Mouse (Mus musculus) lung, postnatal 10 days (tissue): ENCODE results near the gene Kif5c.
A peak's percentile ranks its signal among the peaks of the same experiment; 100 is the strongest.

Source experiments
- DNase-seq: peaks from one replicate; pipeline ENCODE4 v3.0.0; 2021

The Kif5c gene

DNA sequence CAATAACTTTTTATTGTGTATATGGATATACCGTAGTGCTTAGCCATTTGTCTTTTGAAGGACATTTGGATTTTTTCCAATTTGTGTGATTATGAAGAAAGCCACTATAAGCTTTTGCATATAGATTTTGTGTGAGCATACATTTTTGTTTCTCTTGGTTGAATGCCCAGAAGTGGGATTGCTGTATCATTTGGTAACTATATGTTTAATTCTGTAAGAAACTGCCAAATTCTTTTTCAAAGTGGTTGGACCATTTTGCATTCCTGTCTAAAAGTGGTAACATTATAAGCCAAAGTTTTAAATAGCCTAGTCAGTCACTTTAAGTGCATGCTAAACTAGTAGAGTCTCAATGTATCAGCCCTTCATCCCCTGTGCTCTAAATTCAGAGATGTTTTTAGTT, 6.5 kb downstream of the Kif5c start:
- DNase-seq, result no peak

DNA sequence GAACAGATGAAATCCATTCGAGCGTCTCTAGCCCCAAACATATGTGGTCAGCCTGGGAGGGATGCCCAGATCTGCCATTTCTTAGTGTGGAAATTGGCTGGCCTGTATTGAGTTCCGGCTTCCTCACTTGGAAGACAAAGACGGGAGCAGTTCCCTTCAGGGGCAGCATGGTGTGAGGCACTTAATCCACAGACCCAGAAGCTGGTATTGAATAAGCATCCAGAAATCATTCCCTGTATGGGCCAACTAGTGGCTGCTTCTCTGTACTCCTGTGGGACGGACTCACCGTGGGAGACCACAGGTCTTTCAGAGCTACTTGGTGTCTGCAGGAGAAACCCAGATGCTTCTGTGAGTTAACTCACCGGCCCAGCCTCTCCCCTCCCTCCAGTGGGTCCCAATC, 8.5 kb downstream of the Kif5c start:
- DNase-seq, result peak; percentile 21

DNA sequence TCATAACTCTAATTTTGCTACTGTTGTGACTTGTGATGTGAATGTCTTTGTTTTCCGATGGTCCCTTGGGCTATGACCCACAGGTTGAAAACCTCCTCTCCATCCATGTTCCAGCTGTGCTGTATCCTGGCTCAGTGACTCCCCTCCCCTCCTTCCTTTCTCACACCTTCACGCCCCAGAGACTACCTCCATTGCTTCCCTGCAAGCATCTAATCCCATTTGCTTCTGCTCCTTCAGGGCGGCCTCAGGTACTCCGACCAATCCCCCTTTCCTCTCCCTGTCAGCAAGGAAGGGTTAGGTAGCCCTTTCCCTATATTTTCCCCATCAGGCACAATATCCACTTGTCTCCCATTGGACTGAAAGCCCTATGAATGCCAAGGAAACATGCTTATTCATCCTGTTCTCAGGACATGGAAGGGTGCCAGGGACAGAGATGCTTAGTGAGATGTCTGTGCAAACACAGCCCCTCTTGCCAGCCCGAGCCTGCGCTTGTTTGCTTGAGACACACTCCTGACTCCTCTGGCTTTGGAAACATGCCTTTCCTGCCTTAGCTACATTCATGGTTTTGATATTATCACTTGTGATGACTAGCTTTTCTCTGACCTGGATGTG, 9.1 kb downstream of the Kif5c start:
- no peak for DNase-seq

DNA sequence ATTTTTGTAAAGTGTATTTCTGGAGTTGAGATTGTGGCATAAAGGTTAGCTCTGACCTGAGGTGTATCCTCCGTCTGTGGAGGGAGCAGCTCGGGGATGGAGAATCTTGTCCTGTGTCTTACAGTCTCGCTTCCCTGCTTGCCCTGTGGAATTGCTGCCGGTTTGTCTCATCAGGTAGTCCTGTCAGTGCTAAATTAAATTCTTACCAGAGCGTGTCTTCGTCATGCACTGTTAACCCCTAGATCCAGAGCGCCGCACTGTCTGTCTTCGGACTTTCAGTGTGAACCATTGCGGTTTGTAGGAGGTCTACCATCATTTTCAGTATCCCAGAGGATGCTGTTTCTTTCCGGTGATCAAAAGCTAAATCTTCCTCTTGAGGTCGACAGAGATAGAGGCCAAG, 10.1 kb downstream of the Kif5c start:
- DNase-seq, result no peak

DNA sequence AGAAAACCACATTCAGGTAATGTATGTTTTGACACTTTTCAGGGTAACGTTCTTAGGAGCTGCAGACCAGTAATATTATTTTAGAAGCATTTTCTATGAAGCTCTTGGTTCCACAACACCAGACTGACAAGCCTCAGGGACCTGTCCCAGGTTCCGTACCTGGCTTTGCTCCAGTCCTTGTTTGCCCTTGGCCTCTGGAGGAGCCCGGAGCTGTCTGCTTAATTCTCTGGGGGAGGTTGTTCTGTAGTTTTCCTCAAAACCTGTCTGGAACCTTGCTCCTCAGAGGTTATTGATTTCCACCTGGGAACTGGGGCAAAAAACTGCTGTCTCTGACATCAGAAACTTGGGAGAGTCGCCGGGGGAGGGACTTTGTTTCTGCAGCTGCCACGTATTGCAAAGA, 11.5 kb downstream of the Kif5c start:
- DNase-seq, result no peak

DNA sequence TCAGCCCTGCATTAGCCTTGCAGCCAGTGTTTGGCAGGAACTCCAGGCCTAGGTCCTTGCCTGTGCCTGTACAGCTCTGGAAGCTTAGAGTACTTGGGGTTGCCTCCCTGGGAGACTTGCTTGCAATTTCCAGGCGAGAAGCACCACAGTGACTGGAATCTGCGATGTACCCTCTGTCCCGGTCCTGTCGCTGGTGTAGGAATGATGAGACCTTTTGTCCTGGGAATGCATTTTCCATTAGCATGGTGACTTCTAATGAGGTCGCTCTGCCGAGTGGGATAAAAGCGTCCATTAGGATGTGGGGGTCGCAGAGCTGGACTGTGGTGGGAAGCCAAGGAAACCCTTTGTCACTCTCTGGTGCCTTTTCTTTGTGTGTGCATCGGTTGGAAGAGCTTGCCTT, 14.1 kb downstream of the Kif5c start:
- no peak for DNase-seq

DNA sequence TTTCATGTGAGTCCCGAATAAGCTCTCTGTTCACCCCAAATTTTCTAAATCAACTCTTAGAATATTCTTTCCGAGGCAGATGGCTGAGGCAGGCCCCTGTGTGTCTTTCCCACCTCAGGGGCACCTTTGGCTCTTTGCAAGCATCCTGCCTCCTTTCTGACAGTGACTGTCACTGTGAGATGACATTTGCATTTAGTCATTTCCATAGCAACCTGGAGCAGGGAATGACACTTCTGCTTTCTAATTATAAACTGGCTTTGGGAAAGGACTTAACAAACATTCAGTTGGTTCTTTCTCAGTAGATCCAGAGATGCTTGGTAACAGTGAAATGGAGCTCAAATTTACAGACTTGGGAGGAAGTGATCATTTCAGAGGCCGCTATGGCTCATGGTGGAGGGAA, 23.7 kb downstream of the Kif5c start:
- DNase-seq, result no peak

DNA sequence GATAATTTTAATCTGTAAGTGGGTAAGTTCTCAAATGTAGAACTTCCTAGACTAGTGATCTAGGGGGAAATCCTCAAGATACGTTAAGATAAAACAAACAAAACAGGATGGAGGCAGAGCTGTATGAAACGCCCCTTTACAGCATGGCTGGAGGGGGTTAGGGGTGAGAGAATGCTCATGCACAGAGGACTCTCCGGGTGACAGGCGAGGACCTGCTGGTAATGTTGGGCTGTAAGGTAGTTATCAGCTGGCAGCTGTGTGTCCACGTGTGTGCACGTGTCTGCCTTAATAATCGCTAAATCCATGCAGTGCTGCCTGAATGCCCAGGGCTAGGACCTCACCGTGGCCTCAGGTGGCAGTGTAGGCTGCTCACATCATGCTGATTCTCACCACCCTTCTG, 24.7 kb downstream of the Kif5c start:
- DNase-seq, result no peak

DNA sequence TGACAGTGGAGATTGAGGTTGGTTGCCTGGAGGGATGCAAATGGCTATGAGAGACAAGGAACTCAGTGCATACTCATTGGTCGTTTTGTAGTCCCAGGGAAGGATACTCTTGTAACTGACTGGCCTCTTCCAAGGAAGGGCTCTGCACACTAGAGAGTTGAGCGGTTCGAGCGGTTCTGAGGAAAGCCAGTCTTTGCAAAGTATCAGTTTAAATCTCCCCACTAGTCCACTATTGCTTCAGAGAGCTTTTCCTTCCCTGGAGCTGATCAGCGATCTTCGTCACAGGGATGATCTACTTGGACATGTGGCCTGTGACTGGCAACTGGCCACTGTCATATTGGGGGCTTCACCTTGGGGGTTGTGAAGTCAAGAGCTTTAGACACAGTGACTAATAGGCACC, 28.5 kb downstream of the Kif5c start:
- no peak for DNase-seq

DNA sequence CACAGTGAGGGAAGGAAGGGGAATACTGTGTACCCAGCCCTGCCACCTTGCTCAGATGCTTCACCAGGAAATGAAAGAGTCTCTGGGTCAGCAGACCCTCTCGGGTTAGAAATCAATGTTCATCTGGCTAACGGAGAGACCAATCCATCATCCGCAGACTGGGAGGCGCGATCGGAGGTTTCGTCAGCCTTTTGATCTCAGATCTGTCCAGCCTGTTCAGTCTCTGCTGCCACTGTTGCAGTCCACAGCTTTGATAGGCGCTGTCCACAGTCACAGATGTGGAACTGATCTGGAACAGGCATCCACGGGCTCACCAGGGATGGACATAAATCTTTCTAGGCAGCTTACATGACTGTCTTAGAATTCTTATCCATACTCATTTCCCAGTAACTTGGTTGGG, 29.2 kb downstream of the Kif5c start:
- no peak for DNase-seq

DNA sequence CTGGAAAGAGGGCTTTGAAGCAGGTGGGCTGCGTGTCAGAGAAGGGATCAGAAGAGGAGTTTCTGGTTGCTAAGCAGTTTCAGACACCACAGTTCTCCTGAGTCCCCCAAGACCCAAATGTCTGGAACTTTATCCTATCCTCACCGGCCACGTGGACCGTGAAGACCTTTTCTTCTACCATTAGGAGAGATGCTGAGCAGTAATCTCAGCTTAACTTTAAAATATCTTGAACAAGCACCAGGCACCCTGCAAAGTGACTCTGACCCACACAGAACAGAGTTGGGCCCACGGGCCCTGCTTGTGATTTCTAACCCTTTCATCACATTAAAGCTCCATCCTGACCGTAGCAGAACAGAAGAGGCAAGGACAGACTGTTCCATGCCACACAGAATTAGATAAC, 29.7 kb downstream of the Kif5c start:
- no peak for DNase-seq

DNA sequence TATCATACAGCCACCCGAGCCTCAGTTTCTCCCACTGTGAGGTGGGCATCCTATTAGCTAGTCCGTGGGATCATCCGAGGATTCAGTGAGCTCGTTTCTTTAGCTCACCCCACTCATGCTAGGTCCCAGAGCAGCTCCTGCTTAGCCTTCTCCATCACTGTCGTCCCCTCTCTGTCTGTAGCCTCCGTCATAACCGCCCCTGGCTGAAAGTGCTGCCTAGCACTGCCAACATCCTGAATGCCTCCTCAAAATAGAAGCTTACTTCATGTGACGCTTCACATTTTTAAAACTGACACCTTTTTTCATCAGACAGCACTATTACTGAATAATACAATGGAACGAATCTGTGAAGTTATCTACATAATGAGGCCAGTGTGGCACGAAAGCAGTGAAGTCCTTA, 30.1 kb downstream of the Kif5c start:
- DNase-seq, result no peak

DNA sequence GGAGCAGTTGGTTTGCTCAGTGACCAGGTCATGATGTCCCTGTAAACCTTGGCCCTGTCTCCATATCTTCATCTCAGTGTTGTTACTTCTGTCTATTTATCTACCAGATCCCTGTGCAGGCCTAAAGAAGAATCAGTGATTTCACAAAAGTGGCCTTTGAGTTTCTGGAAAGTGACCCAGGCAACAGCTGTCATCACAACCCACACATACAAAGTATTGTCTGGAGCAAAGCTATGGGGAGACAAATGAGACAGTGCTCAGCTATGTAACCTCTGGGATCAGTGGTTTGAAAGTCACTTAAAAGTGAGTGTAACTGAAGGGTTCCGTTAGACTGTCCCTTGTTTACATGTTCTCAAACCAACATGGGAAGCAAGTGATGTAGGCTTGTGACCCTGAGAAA, 32.6 kb downstream of the Kif5c start:
- no peak for DNase-seq

DNA sequence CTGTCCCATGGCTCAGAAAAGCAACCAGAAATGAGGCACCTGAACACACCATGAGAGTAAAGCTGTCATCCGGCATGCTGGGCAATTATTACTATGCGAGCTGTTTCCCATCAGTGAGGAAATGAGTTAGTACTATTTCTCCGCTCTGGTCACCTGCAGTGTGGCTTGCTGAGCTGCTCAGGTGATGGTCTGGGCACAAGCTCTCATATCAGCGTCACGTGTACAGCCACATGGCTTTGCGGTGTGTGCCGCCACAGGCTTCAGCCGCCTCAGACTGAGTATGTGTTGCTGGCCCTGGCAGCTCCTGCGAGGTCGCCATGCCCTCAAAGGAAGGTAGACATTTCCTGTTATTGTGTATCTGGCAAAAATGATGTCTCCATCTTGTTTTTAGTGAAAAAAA, 35.5 kb downstream of the Kif5c start:
- no peak for DNase-seq

DNA sequence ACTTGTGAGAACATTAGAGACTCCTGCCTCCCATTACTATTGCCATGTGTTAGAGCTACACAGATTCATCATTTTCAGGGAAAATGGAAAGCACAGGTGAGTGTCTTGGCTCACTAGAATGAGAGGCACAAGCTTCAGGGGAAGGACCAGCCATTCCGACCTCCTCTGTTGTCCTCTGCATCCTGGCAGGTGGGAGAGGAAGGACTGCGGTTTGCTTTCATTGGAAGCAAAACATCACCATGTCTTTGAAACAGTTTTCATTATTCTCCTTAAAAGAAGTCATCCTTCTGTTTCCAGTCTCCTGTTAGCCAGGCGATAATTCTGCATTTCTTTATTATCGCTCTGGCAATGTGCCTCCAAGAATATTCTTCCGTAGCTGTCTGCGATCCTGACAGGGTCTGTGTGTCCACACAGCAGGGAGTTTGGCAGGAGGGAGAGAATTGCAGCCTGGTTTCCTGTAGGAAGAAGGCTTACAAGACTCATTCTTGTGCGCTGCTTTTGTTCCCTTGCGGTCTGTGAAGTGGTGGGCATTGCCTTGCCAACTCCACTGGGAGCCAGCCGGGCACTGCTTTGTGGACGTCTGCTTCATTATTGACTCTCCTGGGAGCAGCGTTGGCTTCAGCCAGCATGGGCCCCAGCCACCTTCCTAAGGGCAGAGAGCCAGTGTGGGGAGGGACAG, 36.2 kb downstream of the Kif5c start:
- DNase-seq, result peak; percentile 5

DNA sequence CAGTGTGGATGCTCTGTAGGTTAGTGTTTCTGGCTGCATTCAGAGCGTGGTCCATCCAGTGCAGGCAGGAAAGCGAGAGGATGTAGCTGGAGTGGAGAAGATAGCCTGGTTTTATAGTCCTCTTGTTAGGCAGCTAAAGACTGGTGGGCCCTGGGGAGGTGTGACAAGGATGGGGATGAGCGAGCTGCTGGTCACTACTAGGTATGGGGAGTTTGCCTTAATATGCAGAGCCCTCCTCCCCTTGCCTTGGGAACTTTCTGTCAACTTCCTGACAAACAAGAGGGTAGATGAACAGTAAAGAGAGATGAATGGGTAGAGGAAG, 36.7 kb downstream of the Kif5c start:
- no peak for DNase-seq

DNA sequence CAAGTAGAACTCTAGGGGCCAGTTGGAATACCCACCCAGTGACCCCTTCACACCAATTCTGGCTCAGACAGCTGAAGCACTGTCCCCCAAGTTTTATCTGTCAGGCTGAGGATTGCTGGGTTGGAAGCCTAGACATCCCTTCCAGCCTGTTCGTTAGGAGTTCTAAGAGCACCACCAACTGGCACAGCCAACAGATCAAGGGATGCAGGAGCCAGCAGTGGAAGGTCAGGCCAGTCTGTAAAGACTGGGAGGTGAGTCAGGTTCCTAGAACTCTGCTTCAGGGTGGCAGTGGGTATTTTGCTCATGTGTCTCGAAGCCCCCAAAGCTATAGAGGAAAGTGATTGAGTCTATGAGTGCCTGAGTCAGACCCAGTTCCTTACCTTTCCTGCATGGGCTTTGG, 37.9 kb downstream of the Kif5c start:
- DNase-seq, result no peak

DNA sequence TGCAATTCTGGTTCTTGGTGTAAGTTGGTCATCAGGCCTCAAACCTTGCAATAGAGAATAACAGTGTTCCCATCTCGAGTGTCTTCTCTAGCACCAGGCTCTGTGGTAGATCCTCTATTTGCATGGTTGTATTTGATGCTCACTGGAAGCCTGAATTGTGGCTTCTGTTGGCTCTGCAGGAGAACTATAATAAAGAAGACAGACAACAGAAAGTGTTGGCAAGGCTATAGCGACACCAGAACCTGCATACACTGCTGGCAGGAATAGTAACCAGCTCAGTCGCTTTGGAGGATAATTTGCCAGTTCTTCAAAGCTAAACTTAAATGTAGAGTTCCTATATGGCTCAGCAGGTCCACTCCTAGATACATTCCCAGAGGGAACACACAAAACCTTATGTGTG, 38.6 kb downstream of the Kif5c start:
- no peak for DNase-seq

DNA sequence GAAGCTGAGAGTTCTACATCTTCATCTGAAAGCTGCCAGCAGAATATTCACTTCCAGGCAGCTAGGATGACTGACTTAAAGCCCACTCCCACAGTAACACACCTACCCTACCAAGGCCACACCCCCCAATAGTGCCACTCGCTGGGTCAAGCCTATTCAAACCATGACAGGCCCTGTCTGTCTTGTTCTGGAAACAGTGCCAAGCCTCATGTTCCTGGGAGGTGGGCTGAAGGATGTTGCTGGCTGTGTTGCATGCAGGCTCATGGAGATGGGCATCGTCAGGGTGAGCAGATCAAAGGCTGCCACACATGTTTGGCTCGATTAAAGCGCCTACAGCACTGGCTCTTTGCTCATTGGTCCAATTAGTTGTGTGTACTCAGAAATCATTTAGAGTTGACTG, 39.9 kb downstream of the Kif5c start:
- DNase-seq, result no peak

DNA sequence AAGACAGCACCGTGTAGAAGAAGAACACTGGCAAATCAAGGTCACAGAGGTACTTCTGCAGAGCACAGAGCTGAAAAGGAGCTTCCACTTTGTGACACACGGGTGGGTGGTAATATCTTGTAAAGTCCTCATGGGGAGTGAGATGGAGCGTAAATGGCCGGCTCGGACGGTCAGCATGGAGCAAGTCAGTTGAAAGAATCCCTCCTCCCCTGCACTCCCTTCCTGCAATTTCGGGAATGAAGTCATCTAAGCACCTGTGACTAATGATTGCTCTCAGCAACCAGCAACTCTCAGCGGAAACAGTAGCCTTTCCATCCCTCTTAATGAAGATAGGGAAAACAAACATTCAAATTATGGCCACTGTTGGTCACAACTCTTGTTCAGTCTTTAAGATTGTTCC, 40.9 kb downstream of the Kif5c start:
- DNase-seq, result no peak

DNA sequence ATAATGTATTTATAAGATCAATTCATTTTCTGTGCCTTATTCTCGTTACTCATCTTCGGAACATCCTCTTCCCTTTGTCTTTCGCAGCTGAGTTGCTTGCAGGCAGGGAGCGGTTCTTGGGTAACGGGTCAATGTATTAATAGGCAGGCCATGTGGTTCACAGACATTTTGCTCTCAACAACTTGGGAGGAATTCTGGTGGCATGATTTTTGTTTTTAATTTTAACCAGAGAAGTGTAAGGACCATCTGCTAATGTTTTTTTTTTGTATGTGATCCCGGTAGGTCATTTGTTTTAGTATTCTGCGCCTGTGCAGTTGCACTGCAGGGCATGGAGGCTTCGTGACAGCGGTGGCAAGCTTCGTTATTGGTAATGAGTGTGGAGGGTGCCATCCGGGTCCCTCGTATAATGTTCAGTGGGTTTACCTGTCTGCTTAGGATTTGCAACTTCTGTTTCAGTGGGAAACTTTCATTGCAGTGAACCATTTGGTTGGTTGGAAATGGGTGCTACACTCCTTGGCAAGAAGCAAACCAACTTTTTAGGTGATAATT, 41.4 kb downstream of the Kif5c start:
- DNase-seq, result no peak

DNA sequence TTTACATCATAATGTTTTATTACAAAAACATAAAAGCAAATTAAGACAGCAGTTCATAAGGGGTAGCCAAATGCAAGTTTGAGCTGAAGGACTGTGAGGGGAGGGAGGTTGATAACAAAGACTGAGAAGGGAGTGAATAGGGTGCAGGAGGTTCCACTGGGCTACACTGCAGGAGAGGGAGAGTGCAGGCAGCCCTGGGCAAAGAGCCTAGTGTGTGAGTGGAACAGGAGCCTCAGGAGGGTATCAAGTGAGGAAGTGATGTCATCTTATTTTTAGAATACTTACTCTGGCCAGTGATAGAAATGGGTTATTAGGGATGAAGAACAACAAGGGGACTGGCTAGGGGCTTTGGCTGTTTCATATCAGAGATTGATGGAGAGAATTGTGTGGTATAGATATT, 42.2 kb downstream of the Kif5c start:
- no peak for DNase-seq

DNA sequence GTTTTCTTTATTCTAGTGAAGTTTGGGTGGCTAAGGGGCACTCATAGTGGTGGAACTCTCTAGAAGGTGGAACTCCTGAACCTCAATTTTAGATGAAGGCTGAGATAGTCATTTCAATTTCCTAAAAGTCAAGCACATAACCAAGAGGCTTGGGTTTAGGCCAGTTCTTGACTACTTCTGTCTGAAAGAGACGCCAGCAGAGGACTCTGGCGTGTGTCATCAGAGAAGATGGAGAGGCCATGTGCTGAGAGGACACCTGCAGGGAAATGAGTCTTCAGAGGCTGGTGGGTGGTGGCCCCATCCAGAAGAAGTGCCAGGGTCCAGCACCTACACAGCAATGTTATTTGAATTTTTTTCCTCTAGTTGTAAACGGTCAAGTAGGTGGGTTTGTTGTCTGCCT, 42.8 kb downstream of the Kif5c start:
- no peak for DNase-seq

DNA sequence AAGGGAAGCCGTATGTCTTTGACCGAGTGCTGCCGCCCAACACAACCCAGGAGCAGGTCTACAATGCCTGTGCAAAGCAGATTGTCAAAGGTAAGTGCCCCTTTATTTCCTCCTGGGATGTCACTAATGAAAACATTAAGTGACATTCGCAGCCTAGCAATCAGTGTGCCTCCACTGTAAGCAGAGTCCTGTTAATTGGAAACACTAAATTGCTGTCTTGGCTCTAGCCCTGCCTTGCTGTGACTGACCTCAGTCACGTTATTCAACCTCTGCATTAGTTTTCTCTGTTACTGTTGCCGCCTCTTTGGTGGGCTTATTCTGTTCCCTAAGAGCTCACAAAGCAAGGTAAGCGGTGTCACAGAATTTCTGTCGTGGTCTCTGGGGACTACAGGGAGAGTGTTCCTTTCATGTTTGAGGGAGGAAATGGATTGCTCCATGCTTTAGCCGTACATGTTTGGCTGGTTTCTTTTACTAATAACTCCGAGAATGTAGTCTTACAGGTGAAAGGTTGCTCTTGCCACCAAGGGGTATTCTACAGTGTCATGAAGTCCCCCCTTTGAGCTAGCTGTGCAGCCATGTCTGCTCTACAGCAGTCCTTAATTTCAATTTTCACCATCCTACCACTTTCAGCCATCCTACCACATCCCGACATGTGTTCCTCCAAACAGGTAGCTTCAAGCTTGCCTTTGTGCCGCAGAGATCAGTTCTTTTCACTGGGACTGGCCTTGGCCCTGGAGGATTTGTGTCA, 52.8 kb downstream of the Kif5c start:
- DNase-seq, result no peak

DNA sequence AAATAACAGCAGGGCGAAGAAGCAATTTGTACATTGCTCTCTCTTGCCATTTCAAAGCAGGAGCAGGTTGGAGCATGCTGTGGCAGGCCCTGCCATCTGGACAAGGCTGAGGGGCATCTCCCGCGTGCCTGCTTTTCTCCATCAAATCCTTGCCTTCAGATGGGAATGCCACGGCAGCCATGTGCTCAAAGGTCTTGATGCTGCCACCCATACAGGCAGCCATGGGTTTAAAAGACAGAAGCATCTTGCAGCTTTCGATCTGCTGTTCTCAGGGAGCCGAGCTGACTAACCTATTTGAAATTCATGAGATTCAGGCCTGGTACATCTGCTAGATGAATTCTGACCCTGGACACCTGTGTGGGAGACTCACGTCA, 53.4 kb downstream of the Kif5c start:
- DNase-seq, result no peak
